ENCODE assay signal across 29 mouse cellular contexts in the genomic region with DNA sequence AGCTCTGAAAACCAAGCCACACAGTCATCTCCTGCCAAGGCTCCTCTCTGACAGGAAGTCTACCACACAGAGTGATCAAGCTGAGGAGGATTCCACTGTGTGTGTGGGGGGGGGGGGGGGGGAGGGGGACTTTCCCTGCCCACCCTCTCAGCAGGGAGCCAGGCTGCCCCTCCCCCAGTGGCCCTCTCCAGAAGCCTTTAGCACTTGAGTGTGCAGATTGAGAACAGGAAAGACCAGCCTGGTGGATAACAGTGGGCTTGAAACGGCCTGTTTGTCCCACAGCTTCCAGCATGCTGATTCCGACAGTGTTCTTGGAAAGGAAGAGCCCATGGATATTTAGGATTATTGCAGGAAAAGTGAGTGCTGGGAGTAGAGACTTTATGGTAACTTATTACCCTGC. TPM values are rescaled to one million over a fixed set of nuclear protein-coding genes. Genes with fewer than 3 reads are reported as not detected.
DNase-seq lines count a peak whose midpoint lies in the region; ATAC-seq lines count a peak whose summit lies in the region.
"Had no signal": no experiment of that assay in that cellular context is flagged by ENCODE, and none has a peak within 500 bp of the region (broad histone marks: within the 10 kb centered on the region; RNA-seq: fewer than 3 reads in every experiment).

No protein-coding gene starts in this region.

- H3K4me1 ChIP-seq in forebrain, embryonic 10.5 days: peaks cover 7% of the 10 kb centered on the region; the same call in 1 of the 2 replicates
- no peaks in the 10 kb centered on the region for H3K4me1 ChIP-seq in forebrain, embryonic 16.5 days (replicated peaks; ENCODE audit: control insufficient read depth, insufficient read depth, low read length)
- H3K4me1 ChIP-seq in lung, embryonic 16.5 days (replicated peaks; ENCODE audit: control insufficient read depth, insufficient read depth, low read length): peaks cover 2% of the 10 kb centered on the region; the same call in 1 of the 2 replicates
- peaks cover 13% of the 10 kb centered on the region for H3K4me1 ChIP-seq in limb, embryonic 10.5 days
- H3K4me1 ChIP-seq: forebrain, embryonic 12.5 days; heart, embryonic 15.5 days; hindbrain, embryonic 15.5 days; liver, embryonic 15.5 days; midbrain, embryonic 15.5 days; neural tube, embryonic 12.5 days; stomach, embryonic 15.5 days had no signal

- 48% methylated on average over 2 of the region's 2 CpGs for WGBS in forebrain, embryonic 10.5 days
- 60% methylated on average over 2 of the region's 2 CpGs for WGBS in forebrain, embryonic 16.5 days
- 21% methylated on average over 2 of the region's 2 CpGs for WGBS in lung, embryonic 16.5 days
- WGBS in limb, embryonic 10.5 days: 44% methylated on average over 2 of the region's 2 CpGs

- H3K4me2 ChIP-seq in forebrain, embryonic 16.5 days (ENCODE audit: low read length): no peak overlapping the region
- 0 out of 2 replicates have a peak overlapping the region, but pooled peaks have one; percentile 3 for H3K4me2 ChIP-seq in lung, embryonic 16.5 days (ENCODE audit: low read depth, low read length)
- H3K4me2 ChIP-seq: forebrain, embryonic 12.5 days; heart, embryonic 15.5 days; hindbrain, embryonic 15.5 days; liver, embryonic 15.5 days; midbrain, embryonic 15.5 days; neural tube, embryonic 12.5 days; stomach, embryonic 15.5 days had no signal

- 0 out of 2 replicates have a peak overlapping the region, but pooled peaks have one; percentile 11 for H3K27ac ChIP-seq in forebrain, embryonic 10.5 days
- no peak overlapping the region for H3K27ac ChIP-seq in forebrain, embryonic 16.5 days (ENCODE audit: low read length)
- H3K27ac ChIP-seq in lung, embryonic 16.5 days (ENCODE audit: low read length): no peak overlapping the region
- no peak overlapping the region for H3K27ac ChIP-seq in limb, embryonic 10.5 days
- H3K27ac ChIP-seq: forebrain, embryonic 12.5 days; heart, adult 2 months; heart, embryonic 15.5 days; hindbrain, embryonic 15.5 days; liver, embryonic 15.5 days; macrophage; midbrain, embryonic 15.5 days; neural tube, embryonic 12.5 days; stomach, embryonic 15.5 days had no signal

- H3K9me3 ChIP-seq in forebrain, embryonic 10.5 days: no peaks in the 10 kb centered on the region
- no peaks in the 10 kb centered on the region for H3K9me3 ChIP-seq in forebrain, embryonic 16.5 days (ENCODE audit: control insufficient read depth, low read length)
- no peaks in the 10 kb centered on the region for H3K9me3 ChIP-seq in lung, embryonic 16.5 days (ENCODE audit: control insufficient read depth, low read length)
- no peaks in the 10 kb centered on the region for H3K9me3 ChIP-seq in limb, embryonic 10.5 days (replicated peaks)
- H3K9me3 ChIP-seq: forebrain, embryonic 12.5 days; heart, embryonic 15.5 days; hindbrain, embryonic 15.5 days; liver, embryonic 15.5 days; midbrain, embryonic 15.5 days; neural tube, embryonic 12.5 days; stomach, embryonic 15.5 days had no signal

- no peak overlapping the region for H3K9ac ChIP-seq in forebrain, embryonic 16.5 days (replicated peaks; ENCODE audit: low read depth, low read length)
- no peak overlapping the region for H3K9ac ChIP-seq in lung, embryonic 16.5 days (ENCODE audit: low read length)
- H3K9ac ChIP-seq: forebrain, embryonic 12.5 days; heart, embryonic 15.5 days; hindbrain, embryonic 15.5 days; liver, embryonic 15.5 days; midbrain, embryonic 15.5 days; neural tube, embryonic 12.5 days; stomach, embryonic 15.5 days had no signal

- no peaks in the 10 kb centered on the region for H3K27me3 ChIP-seq in forebrain, embryonic 10.5 days (ENCODE audit: poor library complexity, severe bottlenecking)
- no peaks in the 10 kb centered on the region for H3K27me3 ChIP-seq in forebrain, embryonic 16.5 days (replicated peaks; ENCODE audit: control insufficient read depth, insufficient read depth, low read length)
- no peaks in the 10 kb centered on the region for H3K27me3 ChIP-seq in lung, embryonic 16.5 days (ENCODE audit: control insufficient read depth, insufficient read depth, low read depth, low read length)
- H3K27me3 ChIP-seq in limb, embryonic 10.5 days (ENCODE audit: low read depth, poor library complexity, severe bottlenecking): no peaks in the 10 kb centered on the region
- H3K27me3 ChIP-seq: forebrain, embryonic 12.5 days; heart, embryonic 15.5 days; hindbrain, embryonic 15.5 days; liver, embryonic 15.5 days; midbrain, embryonic 15.5 days; neural tube, embryonic 12.5 days; stomach, embryonic 15.5 days had no signal

- H3K36me3 ChIP-seq in forebrain, embryonic 10.5 days (replicated peaks): no peaks in the 10 kb centered on the region
- no peaks in the 10 kb centered on the region for H3K36me3 ChIP-seq in forebrain, embryonic 16.5 days (ENCODE audit: control insufficient read depth, insufficient read depth)
- H3K36me3 ChIP-seq in lung, embryonic 16.5 days (ENCODE audit: control insufficient read depth, insufficient read depth, low read length): no peaks in the 10 kb centered on the region
- no peaks in the 10 kb centered on the region for H3K36me3 ChIP-seq in limb, embryonic 10.5 days
- H3K36me3 ChIP-seq: forebrain, embryonic 12.5 days; heart, embryonic 15.5 days; hindbrain, embryonic 15.5 days; liver, embryonic 15.5 days; midbrain, embryonic 15.5 days; neural tube, embryonic 12.5 days; stomach, embryonic 15.5 days had no signal

- DNase-seq in forebrain, embryonic 10.5 days (ENCODE audit: extremely low spot score, low spot score): no peak
- no peak for DNase-seq in lung, postnatal 36 days
- peak; percentile 3 for DNase-seq in embryo, embryonic 10.5 days (ENCODE audit: low spot score)
- DNase-seq in limb, embryonic 10.5 days (ENCODE audit: low spot score): peak; percentile 30
- no peak for DNase-seq in urinary bladder, postnatal 25 days (ENCODE audit: low spot score)
- DNase-seq: adrenal gland, postnatal 25 days; cerebellum, adult 9-10 months; gastrocnemius, postnatal 36 days; heart, adult 2 months; heart, postnatal 4 days; kidney, adult 2 months; kidney, postnatal 14 days; layer of hippocampus, postnatal 36 days; right cerebral cortex, postnatal 4 days; thymus, postnatal 36 days had no signal

- no peak for ATAC-seq in forebrain, embryonic 16.5 days
- peak; percentile 67 for ATAC-seq in lung, embryonic 16.5 days (ENCODE audit: low read depth)
- ATAC-seq: CD4-positive, CD25-positive, alpha-beta regulatory T cell, adult 4 months; midbrain, embryonic 15.5 days had no signal

- H3K4me3 ChIP-seq in forebrain, embryonic 10.5 days: no peak overlapping the region
- no peak overlapping the region for H3K4me3 ChIP-seq in forebrain, embryonic 16.5 days (replicated peaks; ENCODE audit: low read length)
- H3K4me3 ChIP-seq in lung, embryonic 16.5 days (ENCODE audit: low read length): no peak overlapping the region
- no peak overlapping the region for H3K4me3 ChIP-seq in limb, embryonic 10.5 days
- H3K4me3 ChIP-seq: forebrain, embryonic 12.5 days; heart, adult 2 months; heart, embryonic 15.5 days; hindbrain, embryonic 15.5 days; liver, embryonic 15.5 days; midbrain, embryonic 15.5 days; neural tube, embryonic 12.5 days; stomach, embryonic 15.5 days had no signal

RNA-seq across cellular contexts. Expression of a gene that starts 5.3 kb away (rescaled TPM):
- polyA plus RNA-seq in forebrain, embryonic 10.5 days (2016; fragmentation: Nextera tagmentation; extraction: Ambion mirVana): not detected in 2 replicates
- polyA plus RNA-seq in forebrain, embryonic 16.5 days (2015; fragmentation: Nextera tagmentation; extraction: Ambion mirVana): not detected in 2 replicates
- polyA plus RNA-seq in lung, embryonic 16.5 days (2015; fragmentation: Nextera tagmentation; extraction: Ambion mirVana): not detected in 2 replicates
- polyA plus RNA-seq in limb, embryonic 10.5 days (2016; fragmentation: Nextera tagmentation; extraction: Ambion mirVana): not detected in 2 replicates
- polyA plus RNA-seq: brain, embryonic 14.5 days; CD4-positive, CD25-positive, alpha-beta regulatory T cell, adult 4 months; forebrain, embryonic 12.5 days; heart, adult 2 months; heart, embryonic 15.5 days; hindbrain, embryonic 15.5 days; intestine, embryonic 14.5 days; kidney, adult 2 months; limb, embryonic 14.5 days; liver, embryonic 15.5 days; macrophage; midbrain, embryonic 15.5 days; neural tube, embryonic 12.5 days; stomach, embryonic 15.5 days had no signal

RNA-seq across cellular contexts. Expression of a gene that starts 12.9 kb away (rescaled TPM):
- not detected in 2 replicates for polyA plus RNA-seq in forebrain, embryonic 10.5 days (2016; fragmentation: Nextera tagmentation; extraction: Ambion mirVana)
- not detected in 2 replicates for polyA plus RNA-seq in forebrain, embryonic 16.5 days (2015; fragmentation: Nextera tagmentation; extraction: Ambion mirVana)
- polyA plus RNA-seq in lung, embryonic 16.5 days (2015; fragmentation: Nextera tagmentation; extraction: Ambion mirVana): not detected in 2 replicates
- polyA plus RNA-seq in limb, embryonic 10.5 days (2016; fragmentation: Nextera tagmentation; extraction: Ambion mirVana): not detected in 2 replicates
- polyA plus RNA-seq: brain, embryonic 14.5 days; CD4-positive, CD25-positive, alpha-beta regulatory T cell, adult 4 months; forebrain, embryonic 12.5 days; heart, adult 2 months; heart, embryonic 15.5 days; hindbrain, embryonic 15.5 days; intestine, embryonic 14.5 days; kidney, adult 2 months; limb, embryonic 14.5 days; liver, embryonic 15.5 days; macrophage; midbrain, embryonic 15.5 days; neural tube, embryonic 12.5 days; stomach, embryonic 15.5 days had no signal

RNA-seq across cellular contexts. Expression of a gene that starts 16.4 kb away (rescaled TPM):
- polyA plus RNA-seq in forebrain, embryonic 10.5 days (2016; fragmentation: Nextera tagmentation; extraction: Ambion mirVana): not detected in 2 replicates
- polyA plus RNA-seq in forebrain, embryonic 16.5 days (2015; fragmentation: Nextera tagmentation; extraction: Ambion mirVana): not detected in 2 replicates
- polyA plus RNA-seq in lung, embryonic 16.5 days (2015; fragmentation: Nextera tagmentation; extraction: Ambion mirVana): not detected in 2 replicates
- polyA plus RNA-seq in limb, embryonic 10.5 days (2016; fragmentation: Nextera tagmentation; extraction: Ambion mirVana): not detected in 2 replicates
- polyA plus RNA-seq: brain, embryonic 14.5 days; CD4-positive, CD25-positive, alpha-beta regulatory T cell, adult 4 months; forebrain, embryonic 12.5 days; heart, adult 2 months; heart, embryonic 15.5 days; hindbrain, embryonic 15.5 days; intestine, embryonic 14.5 days; kidney, adult 2 months; limb, embryonic 14.5 days; liver, embryonic 15.5 days; macrophage; midbrain, embryonic 15.5 days; neural tube, embryonic 12.5 days; stomach, embryonic 15.5 days had no signal

RNA-seq across cellular contexts. Expression of a gene that starts 23.4 kb away (rescaled TPM):
- not detected in 2 replicates for polyA plus RNA-seq in forebrain, embryonic 10.5 days (2016; fragmentation: Nextera tagmentation; extraction: Ambion mirVana)
- polyA plus RNA-seq in forebrain, embryonic 16.5 days (2015; fragmentation: Nextera tagmentation; extraction: Ambion mirVana): not detected in 2 replicates
- not detected in 2 replicates for polyA plus RNA-seq in lung, embryonic 16.5 days (2015; fragmentation: Nextera tagmentation; extraction: Ambion mirVana)
- not detected in 2 replicates for polyA plus RNA-seq in limb, embryonic 10.5 days (2016; fragmentation: Nextera tagmentation; extraction: Ambion mirVana)
- polyA plus RNA-seq: brain, embryonic 14.5 days; CD4-positive, CD25-positive, alpha-beta regulatory T cell, adult 4 months; forebrain, embryonic 12.5 days; heart, adult 2 months; heart, embryonic 15.5 days; hindbrain, embryonic 15.5 days; intestine, embryonic 14.5 days; kidney, adult 2 months; limb, embryonic 14.5 days; liver, embryonic 15.5 days; macrophage; midbrain, embryonic 15.5 days; neural tube, embryonic 12.5 days; stomach, embryonic 15.5 days had no signal

RNA-seq across cellular contexts. Expression of a gene that starts 33.6 kb away (rescaled TPM):
- polyA plus RNA-seq in forebrain, embryonic 10.5 days (2016; fragmentation: Nextera tagmentation; extraction: Ambion mirVana): not detected in 2 replicates
- polyA plus RNA-seq in forebrain, embryonic 16.5 days (2015; fragmentation: Nextera tagmentation; extraction: Ambion mirVana): not detected in 2 replicates
- polyA plus RNA-seq in lung, embryonic 16.5 days (2015; fragmentation: Nextera tagmentation; extraction: Ambion mirVana): not detected in 2 replicates
- polyA plus RNA-seq in limb, embryonic 10.5 days (2016; fragmentation: Nextera tagmentation; extraction: Ambion mirVana): not detected in 2 replicates
- polyA plus RNA-seq: brain, embryonic 14.5 days; CD4-positive, CD25-positive, alpha-beta regulatory T cell, adult 4 months; forebrain, embryonic 12.5 days; heart, adult 2 months; heart, embryonic 15.5 days; hindbrain, embryonic 15.5 days; intestine, embryonic 14.5 days; kidney, adult 2 months; limb, embryonic 14.5 days; liver, embryonic 15.5 days; macrophage; midbrain, embryonic 15.5 days; neural tube, embryonic 12.5 days; stomach, embryonic 15.5 days had no signal

Comparison
In these comparisons a context has a peak if more than half of its experiments do, and no peak if none do; other contexts are left out.
1. DNase-seq: peak in embryo, embryonic 10.5 days (single experiment) and limb, embryonic 10.5 days (single experiment); none in forebrain, embryonic 10.5 days (single experiment), lung, postnatal 36 days (single experiment) and urinary bladder, postnatal 25 days (single experiment).